Mouse (Mus musculus) yolk sac, embryonic 10.5 days (tissue): Measurements from ENCODE around the gene Jag2.

Experiments used
- DNase-seq: peaks from one replicate; pipeline ENCODE4 v3.0.0-alpha.2; 2017; ENCODE audit warnings: low spot score

The Jag2 gene

DNA sequence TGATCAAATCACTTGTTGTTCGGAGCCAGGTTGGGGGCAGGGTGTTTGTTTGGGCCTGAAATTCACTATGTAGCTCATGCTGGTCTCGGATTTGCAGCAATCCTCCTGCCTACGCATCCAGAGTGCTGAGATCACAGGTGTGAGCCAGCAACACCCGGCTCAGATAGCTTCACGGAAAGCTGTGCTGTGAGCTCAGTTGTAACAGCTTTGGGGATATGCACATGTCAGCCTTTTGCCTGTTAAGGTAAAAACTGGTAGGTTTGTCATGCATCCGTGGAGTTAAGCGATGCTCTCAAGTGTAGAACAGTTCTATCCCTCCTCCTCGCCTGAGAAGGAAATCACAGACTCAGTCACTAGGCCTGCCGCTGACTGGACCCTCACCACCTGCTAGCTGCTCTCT lies 28.9 kb downstream of the Jag2 start:
- DNase-seq: no peak

DNA sequence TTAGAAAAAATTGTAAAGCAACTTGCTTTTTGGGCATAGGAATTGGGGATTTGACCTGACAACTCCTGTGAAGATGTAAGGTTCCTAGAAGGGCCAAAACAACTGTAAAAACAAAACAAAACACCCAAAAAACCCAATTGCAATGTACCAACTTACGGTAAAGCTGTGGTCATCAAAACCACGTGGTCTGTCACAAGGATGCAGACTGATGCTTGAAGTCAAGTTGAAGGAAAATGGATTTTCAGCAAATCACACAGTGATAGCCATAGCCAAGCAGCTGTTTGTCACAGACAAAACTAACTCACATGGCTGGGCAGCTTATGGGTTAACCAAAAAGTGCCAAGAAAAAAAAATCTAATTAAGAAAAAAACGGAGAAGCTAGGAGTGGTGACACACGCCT lies 30.6 kb downstream of the Jag2 start:
- DNase-seq: no peak

DNA sequence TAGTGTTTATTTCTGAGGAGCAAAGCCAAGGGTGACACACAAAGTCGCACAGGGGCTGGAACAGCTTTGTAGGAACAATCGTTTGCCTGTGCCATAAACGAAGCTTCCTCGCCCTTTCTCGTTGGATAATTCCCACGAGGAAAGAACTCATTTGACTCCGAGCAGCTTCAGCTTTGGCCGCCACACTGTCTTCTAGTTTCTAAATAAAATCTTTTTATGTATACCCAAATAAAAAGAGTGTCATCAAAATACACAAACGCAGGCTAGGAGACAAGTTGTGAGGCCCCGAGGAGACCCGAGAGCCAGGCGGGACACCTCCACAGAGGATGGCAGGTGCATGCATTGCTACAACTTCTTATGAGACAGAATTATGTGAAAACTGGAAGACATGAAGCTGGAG lies 31.2 kb downstream of the Jag2 start:
- no peak for DNase-seq

DNA sequence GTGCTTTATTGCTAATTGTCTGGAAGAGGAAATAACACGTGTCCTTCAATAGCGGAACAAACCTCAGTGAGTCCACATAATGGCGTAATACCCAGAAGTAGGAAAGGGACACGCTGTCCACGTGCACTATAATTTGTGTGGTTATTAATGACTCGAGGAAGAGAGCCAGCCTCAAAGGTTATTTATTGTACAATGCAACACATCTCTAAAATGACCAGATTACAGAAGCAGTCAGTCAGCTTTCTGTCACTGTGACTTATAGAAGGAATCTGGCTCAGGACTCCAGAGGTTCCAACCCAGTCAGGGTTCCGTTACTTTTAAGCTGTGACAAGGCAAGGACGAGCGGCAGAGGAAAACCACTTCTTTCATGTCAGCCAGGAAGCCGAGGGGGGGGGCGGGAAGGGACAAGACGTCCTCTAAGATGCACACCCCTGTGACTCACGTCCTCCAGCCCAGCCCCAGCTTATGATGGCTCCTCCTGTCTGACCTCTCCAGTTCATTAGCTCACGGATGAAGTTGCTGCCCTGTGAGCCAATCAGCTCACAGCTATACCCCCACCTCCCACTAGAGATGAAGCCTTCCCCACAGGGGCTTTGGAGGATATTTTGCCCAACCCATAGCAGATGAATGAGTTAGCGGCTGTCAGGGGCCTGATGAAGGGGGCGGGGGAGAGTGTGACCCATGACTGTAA lies 31.9 kb downstream of the Jag2 start:
- no peak for DNase-seq

GRCm38 (mm10) chr12:112894969-112895368 lies 34.6 kb downstream of the Jag2 start:
- DNase-seq: no peak

DNA sequence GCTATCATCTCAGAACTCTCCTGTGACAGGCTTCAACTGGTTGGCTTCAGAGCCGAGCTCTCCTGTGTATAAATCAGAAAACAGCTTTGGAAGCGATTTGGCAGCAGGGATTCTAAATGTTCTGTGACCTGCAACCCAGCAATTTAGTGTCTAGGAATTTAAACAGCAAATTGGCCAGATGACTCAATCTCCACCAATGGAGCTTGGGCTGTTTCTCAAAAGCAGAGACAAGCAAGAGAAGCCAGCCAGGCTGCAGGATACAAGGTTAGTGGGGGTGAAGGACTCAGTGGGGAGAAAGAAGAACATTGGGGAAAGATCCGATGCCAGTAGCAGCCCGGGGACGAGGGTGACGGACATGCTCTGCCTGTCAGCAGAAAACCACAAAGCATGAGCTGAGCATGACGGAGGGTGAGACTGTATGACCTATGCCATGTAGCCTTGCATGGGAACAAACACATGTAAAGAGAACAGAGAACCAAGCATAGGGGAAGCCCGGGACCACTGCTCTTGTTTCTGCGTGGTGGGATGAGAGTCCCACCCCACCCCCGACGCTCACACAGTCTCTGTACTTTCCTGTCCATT lies 35.2 kb downstream of the Jag2 start:
- DNase-seq: no peak

- no peak for DNase-seq
Observed at GRCm38 (mm10) chr12:112885465-112885864, 44.1 kb downstream of the Jag2 start.

GRCm38 (mm10) chr12:112881301-112881815 lies 48.2 kb downstream of the Jag2 start:
- no peak for DNase-seq

DNA sequence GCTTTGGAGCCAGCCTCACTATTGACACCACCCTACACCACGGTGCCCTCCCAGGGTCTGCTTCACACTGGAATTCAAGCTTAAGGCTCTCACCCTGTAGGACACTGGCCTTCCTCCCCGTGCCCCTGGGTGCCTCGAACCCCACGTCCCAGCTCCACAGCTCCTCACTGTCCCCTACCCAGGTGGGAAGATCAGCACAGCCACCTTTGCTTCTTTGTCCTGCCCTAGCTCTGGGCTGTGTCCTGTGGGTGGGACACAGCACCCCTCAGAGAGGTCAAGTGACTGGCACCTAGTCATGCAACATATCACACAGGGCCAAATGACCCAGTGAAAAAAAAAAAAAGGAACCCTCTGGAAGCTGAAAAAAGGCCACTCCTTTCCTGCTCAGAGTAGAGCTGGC lies 48.9 kb downstream of the Jag2 start:
- no peak for DNase-seq

GRCm38 (mm10) chr12:112879731-112880130 lies 49.8 kb downstream of the Jag2 start:
- no peak for DNase-seq

DNA sequence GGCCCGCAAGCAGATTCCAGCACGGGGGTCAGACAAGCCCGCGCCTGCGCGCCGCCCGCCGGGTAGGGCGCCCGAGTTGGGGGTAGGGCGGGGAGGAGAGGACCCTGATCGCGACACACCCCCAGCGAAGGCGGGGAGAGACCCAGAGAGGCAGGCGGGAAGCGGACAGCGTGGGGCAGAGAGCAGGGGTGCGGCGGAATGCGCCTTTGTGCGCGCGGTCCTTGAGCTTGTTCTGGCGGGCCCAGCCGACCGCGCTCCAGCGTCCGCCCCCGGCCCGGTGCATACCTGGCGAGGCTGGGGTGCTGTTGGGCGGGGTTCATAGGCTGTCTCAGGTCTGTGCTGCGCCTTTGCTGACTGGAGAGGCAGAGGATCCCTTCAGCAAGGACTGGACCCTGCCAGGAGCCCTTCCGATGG lies 52.0 kb downstream of the Jag2 start:
- no peak for DNase-seq

DNA sequence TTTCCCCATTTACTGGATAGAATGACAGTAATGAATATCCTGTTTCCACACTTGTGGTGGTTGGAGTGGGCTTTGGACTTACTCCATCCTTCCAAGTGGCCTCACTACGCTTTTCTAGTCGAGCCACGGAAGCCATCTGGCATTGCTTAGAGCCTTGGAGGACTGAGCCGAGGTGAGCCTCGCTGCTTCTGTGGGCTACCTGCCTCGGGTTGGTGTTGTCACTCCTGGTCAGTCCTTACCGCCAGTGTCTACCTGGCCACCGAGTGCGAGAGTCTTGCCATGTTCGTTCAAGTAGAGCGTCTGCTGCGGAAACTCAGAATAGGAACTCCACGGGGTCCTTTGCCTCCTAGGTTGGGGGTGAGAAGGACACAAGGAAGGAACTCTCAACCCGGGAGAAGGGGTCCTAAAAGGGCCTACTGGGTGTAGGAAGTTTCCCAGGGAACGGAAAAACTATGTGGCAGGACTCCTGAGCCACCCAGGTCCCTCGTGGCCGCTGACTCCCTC lies 52.5 kb downstream of the Jag2 start:
- DNase-seq: no peak

DNA sequence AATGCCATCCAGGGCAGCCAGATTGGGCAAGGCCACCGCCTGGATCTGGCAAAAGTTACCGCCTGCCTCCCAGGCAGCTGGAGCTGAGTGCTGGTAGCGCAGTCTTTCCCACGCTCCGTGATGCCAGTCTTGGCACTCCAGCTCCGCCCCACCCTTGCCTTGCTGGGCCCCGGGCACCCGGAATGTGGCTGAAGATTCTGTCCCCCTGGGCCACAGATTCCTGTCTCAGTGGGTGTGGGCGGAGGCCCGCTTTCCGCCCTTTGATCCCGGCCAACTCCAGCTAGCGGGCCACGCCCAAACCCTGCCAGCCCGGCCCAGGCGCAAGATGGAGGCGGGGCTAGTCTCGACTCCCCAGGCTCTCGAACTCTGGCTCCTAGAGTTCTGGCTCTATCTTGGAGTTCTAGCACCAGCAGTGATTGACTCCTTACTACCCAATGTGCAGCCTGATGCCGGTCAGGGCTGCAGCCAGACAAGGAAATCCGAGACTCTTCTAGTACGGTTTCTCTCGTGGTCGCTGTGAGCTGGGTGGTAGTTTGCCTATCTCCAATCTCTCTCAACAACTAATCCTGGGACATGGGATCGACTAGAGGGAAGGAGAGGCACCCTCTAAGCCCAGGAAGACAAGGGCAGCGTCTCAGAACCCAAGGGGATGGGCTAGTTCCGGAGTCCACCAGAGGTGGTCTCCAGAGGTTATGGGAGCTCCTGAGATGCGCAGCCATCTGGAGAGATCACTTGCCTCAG lies 53.1 kb downstream of the Jag2 start:
- DNase-seq: peak; percentile 45

DNA sequence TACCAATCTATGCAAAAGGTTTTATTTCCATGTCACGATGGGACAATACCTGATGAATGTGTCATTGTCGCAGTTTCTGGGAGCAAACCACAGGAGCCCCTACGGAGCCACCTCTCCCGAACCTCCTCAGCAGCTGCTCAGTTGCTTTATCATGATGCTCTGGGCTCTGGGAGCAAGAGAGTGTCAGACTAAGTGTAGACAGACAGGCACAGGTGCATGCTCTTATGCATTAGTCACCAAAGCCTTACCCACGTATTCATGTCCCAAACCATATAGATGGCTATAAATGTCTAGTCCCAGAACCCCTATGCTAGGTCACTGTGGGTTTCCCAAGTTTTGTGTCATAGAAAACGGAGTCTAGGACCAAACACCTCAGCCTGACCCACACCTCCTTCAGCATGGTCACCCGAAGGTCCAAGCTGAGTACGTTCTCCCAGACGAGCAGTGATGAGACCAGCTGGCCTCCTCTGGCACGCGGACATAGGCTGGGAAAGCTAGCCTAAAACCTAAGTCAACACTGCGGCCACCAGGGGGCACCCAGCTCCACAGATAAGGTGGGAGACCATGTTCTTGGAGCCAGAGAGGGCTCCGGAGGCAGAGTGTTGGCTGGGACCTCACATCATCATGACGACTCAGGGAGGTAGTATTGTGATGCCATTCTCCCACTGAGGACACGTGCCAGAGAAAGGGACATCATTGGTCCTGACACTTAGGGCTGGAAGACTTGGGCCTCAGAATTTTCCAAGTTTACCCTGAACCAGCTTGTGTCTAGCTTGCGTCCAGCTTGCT lies 54.2 kb downstream of the Jag2 start:
- peak; percentile 62 for DNase-seq

GRCm38 (mm10) chr12:112874199-112874598 lies 55.4 kb downstream of the Jag2 start:
- DNase-seq: no peak

GRCm38 (mm10) chr12:112873452-112874190 lies 56.0 kb downstream of the Jag2 start:
- DNase-seq: peak; percentile 29

DNA sequence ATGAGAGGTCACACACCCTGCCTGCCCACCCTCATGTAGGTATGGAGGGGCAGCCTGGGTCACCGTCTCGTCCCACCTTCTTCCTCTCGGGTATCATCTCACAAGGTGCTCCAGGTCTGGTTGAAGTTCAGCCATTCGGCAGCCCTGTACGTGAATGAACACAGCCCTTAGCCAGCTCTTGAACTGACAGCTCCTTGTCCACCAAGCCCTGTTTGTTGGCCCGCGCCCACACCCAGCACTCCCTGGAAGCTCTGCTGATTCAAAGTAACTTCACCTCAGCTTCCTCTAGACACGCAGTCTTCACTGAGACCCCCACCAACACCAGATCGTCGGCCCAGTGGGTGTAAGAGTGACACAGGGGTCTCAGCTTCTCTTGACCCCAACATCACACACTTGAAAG lies 56.6 kb downstream of the Jag2 start:
- DNase-seq: no peak

DNA sequence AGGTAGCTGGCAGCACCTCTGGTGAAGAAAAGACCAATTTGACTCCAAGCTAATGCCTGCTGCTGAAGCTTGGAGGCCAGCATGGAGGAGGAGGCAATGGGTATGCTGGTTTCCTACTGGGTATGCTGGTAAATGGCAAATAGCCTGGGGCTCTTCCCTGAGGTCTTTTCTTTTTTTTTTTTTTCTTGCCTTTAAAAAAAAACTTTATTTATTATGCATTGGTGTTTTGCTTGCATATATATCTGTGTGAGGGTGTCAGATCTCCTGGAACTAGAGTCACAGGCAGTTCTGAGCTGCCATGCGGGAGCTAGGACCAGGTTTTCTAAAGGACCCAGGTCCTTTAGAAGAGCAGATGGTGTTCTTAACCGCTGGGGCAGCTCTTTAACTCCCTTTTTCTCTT lies 58.3 kb downstream of the Jag2 start:
- DNase-seq: no peak

GRCm38 (mm10) chr12:112870775-112871174 lies 58.8 kb downstream of the Jag2 start:
- no peak for DNase-seq

- DNase-seq: peak; percentile 49
Observed at GRCm38 (mm10) chr12:112869783-112870204, 59.8 kb downstream of the Jag2 start.
